Mouse (Mus musculus): ENCODE data around the gene Fmo5. TPM values are rescaled to one million over a fixed set of nuclear protein-coding genes. Genes with fewer than 3 reads are reported as not detected.

Gene Fmo5
- 1.5 TPM for polyA plus RNA-seq (2015; fragmentation: Illumina TruSeq; extraction: RNeasy Lipid Tissue Mini Kit (QIAGEN cat#74804); ENCODE audit: insufficient read depth, low read depth, low replicate concordance)

GRCm38 (mm10) chr3:97628391-97629001, at the start of gene Fmo5:
Fmo5 (plus strand) TSS chr3:97628804.

GRCm38 (mm10) chr3:97609845-97610410, 18.7 kb upstream of the Fmo5 start, which contains the start of gene Chd1l:
Chd1l (minus strand) TSS chr3:97610203.

GRCm38 (mm10) chr3:97657655-97658411, 29.2 kb downstream of the Fmo5 start, which contains the start of gene Prkab2:
Prkab2 (plus strand) TSS chr3:97658193.

GRCm38 (mm10) chr3:97674644-97675110, 46.1 kb downstream of the Fmo5 start, which contains the start of gene Gm17651:
Gm17651 (minus strand) TSS chr3:97674694.

Other genes with a start within 250 kb of the Fmo5 start
- not detected for gene Olfr1402, start 206.8 kb upstream of the Fmo5 start, polyA plus RNA-seq (2015; fragmentation: Illumina TruSeq; extraction: RNeasy Lipid Tissue Mini Kit (QIAGEN cat#74804); ENCODE audit: insufficient read depth, low read depth, low replicate concordance)
- gene Chd1l, start 18.6 kb upstream of the Fmo5 start, polyA plus RNA-seq (2015; fragmentation: Illumina TruSeq; extraction: RNeasy Lipid Tissue Mini Kit (QIAGEN cat#74804); ENCODE audit: insufficient read depth, low read depth, low replicate concordance), result 3.6 TPM
- gene Prkab2, start 29.4 kb downstream of the Fmo5 start, polyA plus RNA-seq (2015; fragmentation: Illumina TruSeq; extraction: RNeasy Lipid Tissue Mini Kit (QIAGEN cat#74804); ENCODE audit: insufficient read depth, low read depth, low replicate concordance), result 2.8 TPM
- not detected for gene Gm17651, start 45.9 kb downstream of the Fmo5 start, polyA plus RNA-seq (2015; fragmentation: Illumina TruSeq; extraction: RNeasy Lipid Tissue Mini Kit (QIAGEN cat#74804); ENCODE audit: insufficient read depth, low read depth, low replicate concordance)

Measured in pancreas, adult 10 weeks (tissue).